Mouse (Mus musculus): ENCODE data around the gene Jsrp1.

Gene Jsrp1

GRCm38 (mm10) chr10:80760596-80761524, 52.4 kb downstream of the Jsrp1 start:
- no peaks in the 10 kb centered on the region for H3K9me3 ChIP-seq (ENCODE audit: low read length)
- H3K27me3 ChIP-seq (ENCODE audit: insufficient read depth, low read length) = no peaks in the 10 kb centered on the region
- peaks cover 98% of the 10 kb centered on the region for H3K4me1 ChIP-seq (replicated peaks; ENCODE audit: low read depth, low read length)
- no peak for TF ChIP-seq NANOG (IDR thresholded peaks at IDR 0.05; ENCODE audit: borderline replicate concordance, low read length)
- no peak for TF ChIP-seq POU5F1 (IDR thresholded peaks at IDR 0.05; ENCODE audit: borderline replicate concordance, low read length)
- TF ChIP-seq CTCF (conservative IDR thresholded peaks at IDR 0.05; ENCODE audit: low read length) = no peak
- peaks cover 84% of the 10 kb centered on the region for H3K36me3 ChIP-seq (ENCODE audit: insufficient read depth, low read length)
- H3K4me3 ChIP-seq (replicated peaks; ENCODE audit: low read length) = 0 out of 2 replicates have a peak overlapping the region, but pooled peaks have one; percentile 14

DNA sequence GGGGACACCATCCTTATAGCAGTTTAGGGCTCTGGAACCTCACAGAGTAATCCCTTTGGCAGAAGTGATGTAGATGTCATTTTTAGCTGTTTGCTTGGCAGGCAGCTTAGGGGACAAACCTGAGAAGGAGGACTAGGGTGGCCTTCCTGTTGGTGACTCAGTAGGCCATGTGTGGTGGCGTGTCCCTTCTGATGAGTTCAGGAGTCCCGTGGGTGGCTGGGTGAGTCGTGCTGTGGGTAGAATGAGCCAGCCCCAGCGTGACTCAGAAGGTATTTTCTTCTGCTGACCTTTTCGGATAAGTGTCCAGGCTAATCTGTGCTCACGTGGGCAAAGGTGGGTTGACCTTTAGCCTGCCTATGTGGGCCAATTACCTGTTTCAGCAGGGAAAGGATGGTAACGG, 54.6 kb downstream of the Jsrp1 start:
- Histone ChIP-seq H3K27me3 (ENCODE audit: insufficient read depth, low read length) (no peaks in the 10 kb centered on the region), H3K4me1 (replicated peaks; ENCODE audit: low read depth, low read length) (peaks cover 84% of the 10 kb centered on the region), H3K9me3 (ENCODE audit: low read length) (no peaks in the 10 kb centered on the region), H3K36me3 (ENCODE audit: insufficient read depth, low read length) (peaks cover 63% of the 10 kb centered on the region), H3K4me3 (replicated peaks; ENCODE audit: low read length) (no peak overlapping the region)
- TF ChIP-seq POU5F1 (IDR thresholded peaks at IDR 0.05; ENCODE audit: borderline replicate concordance, low read length) (no peak), NANOG (IDR thresholded peaks at IDR 0.05; ENCODE audit: borderline replicate concordance, low read length) (no peak), CTCF (conservative IDR thresholded peaks at IDR 0.05; ENCODE audit: low read length) (no peak)

Data from E14TG2a.4 (cell line).